Mouse (Mus musculus): ENCODE data around the gene Sptbn1. TPM values are rescaled to one million over a fixed set of nuclear protein-coding genes. Genes with fewer than 3 reads are reported as not detected.
A peak's percentile ranks its signal among the peaks of the same experiment; 100 is the strongest.

The Sptbn1 gene
- polyA plus RNA-seq, 1 experiment from 2014 or later: 121 TPM

- H3K9ac ChIP-seq (replicated peaks): no peak overlapping the region
- no peaks in the 10 kb centered on the region for H3K27me3 ChIP-seq
- no peak overlapping the region for H3K4me3 ChIP-seq (replicated peaks)
- no peak overlapping the region for H3K4me2 ChIP-seq (replicated peaks)
- ATAC-seq: no peak
- no peaks in the 10 kb centered on the region for H3K9me3 ChIP-seq
- H3K36me3 ChIP-seq: peaks cover 6% of the 10 kb centered on the region
- H3K27ac ChIP-seq: no peak overlapping the region
- peaks cover 4% of the 10 kb centered on the region; the same call in 1 of the 2 replicates for H3K4me1 ChIP-seq (replicated peaks)
Measured at GRCm38 (mm10) chr11:30204398-30204797, 63.6 kb downstream of the Sptbn1 start.

GRCm38 (mm10) chr11:30200391-30200790 is 67.6 kb downstream of the Sptbn1 start:
- Histone ChIP-seq H3K9me3 (no peaks in the 10 kb centered on the region), H3K36me3 (peaks cover 4% of the 10 kb centered on the region), H3K27me3 (no peaks in the 10 kb centered on the region), H3K4me1 (replicated peaks) (peaks cover 25% of the 10 kb centered on the region), H3K4me2 (replicated peaks) (no peak overlapping the region), H3K27ac (no peak overlapping the region), H3K4me3 (replicated peaks) (no peak overlapping the region), H3K9ac (replicated peaks) (no peak overlapping the region)
- ATAC-seq: no peak

- peaks cover 4% of the 10 kb centered on the region for H3K36me3 ChIP-seq
- under 1% methylated on average over 34 of the region's 34 CpGs for WGBS
- H3K9ac ChIP-seq (replicated peaks): peak overlapping the region; percentile 71
- H3K9me3 ChIP-seq: no peaks in the 10 kb centered on the region
- peak overlapping the region; percentile 53 for H3K4me3 ChIP-seq (replicated peaks)
- H3K4me2 ChIP-seq (replicated peaks): peak overlapping the region; percentile 83
- ATAC-seq: peak; percentile 96
- peaks cover 25% of the 10 kb centered on the region for H3K4me1 ChIP-seq (replicated peaks)
- peak overlapping the region; percentile 57 for H3K27ac ChIP-seq
- no peaks in the 10 kb centered on the region for H3K27me3 ChIP-seq
Measured at GRCm38 (mm10) chr11:30198091-30198675, 69.8 kb downstream of the Sptbn1 start.

- H3K27me3 ChIP-seq: no peaks in the 10 kb centered on the region
- peak overlapping the region; percentile 53 for H3K4me3 ChIP-seq (replicated peaks)
- H3K27ac ChIP-seq: peak overlapping the region; percentile 57
- peak overlapping the region; percentile 83 for H3K4me2 ChIP-seq (replicated peaks)
- no peaks in the 10 kb centered on the region for H3K9me3 ChIP-seq
- ATAC-seq: peak; percentile 78
- peaks cover 4% of the 10 kb centered on the region for H3K36me3 ChIP-seq
- WGBS: under 1% methylated on average over 21 of the region's 21 CpGs
- peak overlapping the region; percentile 71 for H3K9ac ChIP-seq (replicated peaks)
- H3K4me1 ChIP-seq (replicated peaks): peaks cover 25% of the 10 kb centered on the region
Measured at GRCm38 (mm10) chr11:30197564-30198090, 70.3 kb downstream of the Sptbn1 start.

GRCm38 (mm10) chr11:30196368-30197070 is 71.5 kb downstream of the Sptbn1 start:
- no peak overlapping the region for H3K27ac ChIP-seq
- H3K9me3 ChIP-seq: no peaks in the 10 kb centered on the region
- no peak for ATAC-seq
- H3K4me2 ChIP-seq (replicated peaks): no peak overlapping the region
- no peak overlapping the region for H3K4me3 ChIP-seq (replicated peaks)
- 79% methylated on average over 4 of the region's 4 CpGs for WGBS
- H3K27me3 ChIP-seq: no peaks in the 10 kb centered on the region
- H3K36me3 ChIP-seq: no peaks in the 10 kb centered on the region
- H3K9ac ChIP-seq (replicated peaks): no peak overlapping the region
- peaks cover 25% of the 10 kb centered on the region for H3K4me1 ChIP-seq (replicated peaks)

DNA sequence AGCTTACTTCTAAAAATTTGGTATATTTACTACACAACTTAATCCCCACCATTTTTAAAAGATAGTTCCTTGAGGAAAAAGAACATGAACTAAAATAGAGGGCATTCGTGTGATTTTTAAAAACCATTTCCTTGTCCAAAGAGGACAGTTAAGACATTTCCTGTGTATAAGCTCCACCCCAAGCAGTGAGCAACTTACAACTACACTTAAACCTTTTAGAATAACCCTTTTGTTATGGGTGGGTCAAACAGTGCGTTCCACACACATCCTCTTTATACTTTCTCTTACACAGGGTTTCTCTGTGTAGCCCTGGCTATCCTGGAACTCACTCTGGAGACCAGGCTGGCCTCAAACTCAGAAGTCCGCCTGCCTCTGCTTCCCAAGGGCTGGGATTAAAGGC is 72.2 kb downstream of the Sptbn1 start:
- ATAC-seq: no peak
- Histone ChIP-seq H3K4me3 (replicated peaks) (no peak overlapping the region), H3K9ac (replicated peaks) (no peak overlapping the region), H3K4me2 (replicated peaks) (no peak overlapping the region), H3K36me3 (no peaks in the 10 kb centered on the region), H3K27ac (no peak overlapping the region), H3K27me3 (no peaks in the 10 kb centered on the region), H3K9me3 (no peaks in the 10 kb centered on the region), H3K4me1 (replicated peaks) (peaks cover 25% of the 10 kb centered on the region)
- 80% methylated on average over 3 of the region's 3 CpGs for whole genome bisulfite sequencing

DNA sequence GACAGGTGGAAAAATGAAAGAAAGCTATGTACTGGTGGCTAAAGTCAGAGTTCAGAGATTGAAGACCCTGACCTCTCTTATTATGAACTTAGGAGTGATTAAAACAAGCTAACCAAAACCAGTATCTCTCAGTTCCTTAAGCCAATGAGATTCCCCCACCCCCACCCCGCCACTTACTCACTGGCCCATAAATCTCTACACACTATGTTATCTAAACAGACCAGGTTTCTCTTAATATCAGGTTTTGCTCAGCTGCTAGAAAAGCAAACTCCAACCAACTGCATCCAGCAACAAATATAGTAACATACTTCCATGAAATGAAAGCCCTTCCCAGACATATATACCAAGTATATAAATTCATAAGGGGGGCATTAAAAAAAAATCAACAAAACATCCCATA is 73.2 kb downstream of the Sptbn1 start:
- H3K36me3 ChIP-seq: no peaks in the 10 kb centered on the region
- H3K27ac ChIP-seq: no peak overlapping the region
- H3K4me2 ChIP-seq (replicated peaks): no peak overlapping the region
- peaks cover 25% of the 10 kb centered on the region for H3K4me1 ChIP-seq (replicated peaks)
- H3K9ac ChIP-seq (replicated peaks): no peak overlapping the region
- H3K9me3 ChIP-seq: no peaks in the 10 kb centered on the region
- no peak for ATAC-seq
- WGBS: 93% methylated on average over 1 of the region's 1 CpGs
- H3K4me3 ChIP-seq (replicated peaks): no peak overlapping the region
- no peaks in the 10 kb centered on the region for H3K27me3 ChIP-seq

- no peak overlapping the region for H3K9ac ChIP-seq (replicated peaks)
- no peak overlapping the region for H3K4me2 ChIP-seq (replicated peaks)
- no peak overlapping the region for H3K4me3 ChIP-seq (replicated peaks)
- H3K4me1 ChIP-seq (replicated peaks): peaks cover 8% of the 10 kb centered on the region
- H3K9me3 ChIP-seq: no peaks in the 10 kb centered on the region
- ATAC-seq: no peak
- H3K27ac ChIP-seq: no peak overlapping the region
- 94% methylated on average over 4 of the region's 4 CpGs for WGBS
- no peaks in the 10 kb centered on the region for H3K36me3 ChIP-seq
- no peaks in the 10 kb centered on the region for H3K27me3 ChIP-seq
Measured at GRCm38 (mm10) chr11:30190959-30191358, 77.0 kb downstream of the Sptbn1 start.

- Histone ChIP-seq H3K4me2 (replicated peaks) (no peak overlapping the region), H3K4me1 (replicated peaks) (peaks cover 14% of the 10 kb centered on the region), H3K36me3 (no peaks in the 10 kb centered on the region), H3K27me3 (no peaks in the 10 kb centered on the region), H3K9ac (replicated peaks) (no peak overlapping the region), H3K27ac (no peak overlapping the region), H3K9me3 (no peaks in the 10 kb centered on the region), H3K4me3 (replicated peaks) (no peak overlapping the region)
- ATAC-seq: no peak
- 93% methylated on average over 3 of the region's 3 CpGs for WGBS
Measured at GRCm38 (mm10) chr11:30190119-30190518, 77.9 kb downstream of the Sptbn1 start.

DNA sequence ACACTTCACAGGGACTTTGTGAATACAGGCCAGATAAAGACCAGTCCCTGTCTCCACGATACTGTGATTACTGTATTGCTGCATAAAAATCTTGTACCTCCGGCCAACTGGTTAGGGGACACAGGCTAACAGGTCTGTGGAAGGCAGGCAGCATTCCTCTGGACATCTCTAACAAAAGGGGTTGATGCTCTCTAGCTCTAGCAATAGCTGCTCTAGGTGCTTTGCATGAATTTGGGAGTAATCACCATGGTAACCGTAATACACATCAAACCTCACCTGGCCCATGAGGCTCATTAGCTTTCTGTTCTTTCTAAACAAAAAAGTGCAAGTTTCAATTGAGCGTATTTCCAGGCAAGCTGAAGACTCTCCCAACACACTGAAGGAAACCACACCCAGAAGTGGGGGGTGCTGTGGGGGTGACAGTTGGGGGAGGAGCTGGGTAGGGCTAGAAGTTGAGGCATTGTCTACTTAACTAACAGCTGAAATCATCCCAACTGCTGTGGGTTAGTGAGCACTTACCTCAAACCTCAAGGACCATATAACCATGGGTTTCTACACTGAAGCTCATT is 81.0 kb downstream of the Sptbn1 start:
- no peak overlapping the region for H3K9ac ChIP-seq (replicated peaks)
- 0 out of 2 replicates have a peak, but pooled peaks cover 4% of the 10 kb centered on the region for H3K36me3 ChIP-seq
- no peak overlapping the region for H3K27ac ChIP-seq
- peaks cover 14% of the 10 kb centered on the region for H3K4me1 ChIP-seq (replicated peaks)
- H3K4me2 ChIP-seq (replicated peaks): no peak overlapping the region
- H3K27me3 ChIP-seq: no peaks in the 10 kb centered on the region
- H3K9me3 ChIP-seq: no peaks in the 10 kb centered on the region
- WGBS: 72% methylated on average over 4 of the region's 4 CpGs
- no peak for ATAC-seq
- no peak overlapping the region for H3K4me3 ChIP-seq (replicated peaks)

DNA sequence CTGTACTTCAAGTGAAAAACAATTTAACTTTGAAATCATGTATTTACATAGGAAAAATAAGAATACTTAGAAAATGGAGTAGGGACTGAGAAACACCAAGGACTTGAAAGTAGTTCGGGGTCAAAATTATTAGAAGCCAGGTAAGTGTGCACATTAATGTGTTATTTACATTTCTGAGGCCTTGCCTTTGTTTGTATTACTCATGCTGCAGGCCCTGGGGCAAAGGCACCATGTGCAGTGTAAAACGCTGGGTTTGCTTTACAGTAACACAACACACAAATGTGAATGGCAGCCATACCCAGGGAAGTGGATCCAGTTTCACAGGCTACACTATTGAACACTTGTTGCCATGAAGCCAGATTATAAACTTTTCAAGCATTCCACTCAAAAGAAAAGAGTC is 83.4 kb downstream of the Sptbn1 start:
- no peak overlapping the region for H3K4me2 ChIP-seq (replicated peaks)
- H3K27me3 ChIP-seq: no peaks in the 10 kb centered on the region
- no peak overlapping the region for H3K27ac ChIP-seq
- no peak overlapping the region for H3K4me3 ChIP-seq (replicated peaks)
- H3K9me3 ChIP-seq: no peaks in the 10 kb centered on the region
- 0 out of 2 replicates have a peak, but pooled peaks cover 4% of the 10 kb centered on the region for H3K36me3 ChIP-seq
- no peak for ATAC-seq
- H3K4me1 ChIP-seq (replicated peaks): peaks cover 14% of the 10 kb centered on the region
- 76% methylated on average over 2 of the region's 2 CpGs for WGBS
- H3K9ac ChIP-seq (replicated peaks): no peak overlapping the region

- Histone ChIP-seq H3K4me2 (replicated peaks) (no peak overlapping the region), H3K4me3 (replicated peaks) (no peak overlapping the region), H3K36me3 (0 out of 2 replicates have a peak, but pooled peaks cover 4% of the 10 kb centered on the region), H3K9ac (replicated peaks) (no peak overlapping the region), H3K27me3 (no peaks in the 10 kb centered on the region), H3K9me3 (no peaks in the 10 kb centered on the region), H3K27ac (no peak overlapping the region), H3K4me1 (replicated peaks) (peaks cover 14% of the 10 kb centered on the region)
- no peak for ATAC-seq
- 91% methylated on average over 8 of the region's 8 CpGs for WGBS
Measured at GRCm38 (mm10) chr11:30182716-30183411, 85.1 kb downstream of the Sptbn1 start.

All from midbrain, embryonic 13.5 days (tissue).